Mouse (Mus musculus): ENCODE measurements around the gene Vmn1r16.
"Not testable (repeated sequence)": the region's sequence is repeated elsewhere in the genome, so short reads cannot be mapped to it uniquely, and the experiment has no call there.

Gene Vmn1r16

DNA sequence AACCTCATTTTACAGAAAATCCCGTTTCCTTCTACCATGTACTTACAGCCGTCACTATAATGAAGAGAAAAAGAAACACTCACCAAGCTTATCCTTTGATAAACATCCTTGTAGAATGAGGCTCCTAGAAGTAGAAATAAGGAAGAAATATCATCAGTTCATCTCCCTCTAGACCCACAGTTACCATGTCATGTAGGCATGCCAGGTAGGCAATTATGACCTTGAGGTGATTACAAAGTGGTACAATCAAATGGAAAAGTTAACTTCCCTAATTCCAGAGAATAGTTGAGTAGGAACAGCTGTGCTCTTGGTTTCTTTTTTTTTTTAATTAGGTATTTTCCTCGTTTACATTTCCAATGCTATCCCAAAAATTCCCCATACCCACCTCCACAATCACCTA is at the start of gene Vmn1r16:
Vmn1r16 (minus strand) TSS at position 101 of the 400 bp plus-strand sequence.
- in situ Hi-C loops (cut with MboI; ENCODE audit: low pct_unique_long_range_greater_than_20kb in 1 of 2, low sequenced_read_pairs in 2 of 2, unreplicated experiment in 1 of 2), result no loop called here

DNA sequence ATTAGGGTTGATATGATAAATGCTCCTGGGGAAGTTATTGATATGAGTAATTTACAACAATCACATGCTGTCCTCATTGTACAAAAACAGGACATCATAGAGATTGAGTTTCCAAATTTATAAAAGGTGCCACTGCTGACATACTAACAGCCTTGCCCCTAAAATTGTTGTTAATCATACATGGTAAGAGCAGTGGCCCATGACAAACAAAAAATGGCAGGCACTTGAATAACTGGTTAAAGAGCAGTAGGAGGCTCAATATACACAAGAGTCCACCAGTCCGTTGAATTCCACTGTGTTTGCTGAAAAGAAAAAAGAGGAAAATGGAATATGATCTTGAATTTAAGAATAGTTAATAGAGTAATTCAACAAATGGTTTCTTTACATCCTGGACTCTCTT is 38.2 kb upstream of the Vmn1r16 start:
- in situ Hi-C loops (cut with MboI; ENCODE audit: low pct_unique_long_range_greater_than_20kb in 1 of 2, low sequenced_read_pairs in 2 of 2, unreplicated experiment in 1 of 2), result no loop called here

DNA sequence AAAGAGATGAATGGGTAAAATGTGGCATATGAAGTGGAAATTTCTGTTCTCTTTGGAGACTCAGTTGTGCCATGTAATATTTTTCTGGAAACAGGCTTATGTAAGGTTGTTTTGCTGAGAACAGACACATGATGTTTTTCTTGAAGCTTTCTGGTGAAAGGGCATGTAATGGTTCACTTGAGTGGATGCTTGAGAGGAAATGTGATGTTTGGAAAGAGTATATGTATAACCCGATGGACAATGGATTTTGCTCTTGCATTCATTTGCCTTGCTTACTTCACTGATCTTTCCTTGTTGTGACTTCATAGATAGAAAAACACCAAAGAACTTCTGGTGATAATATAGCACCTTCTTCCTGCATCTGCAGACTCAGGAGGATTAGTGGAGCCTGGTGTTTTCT is 36.6 kb upstream of the Vmn1r16 start:
- in situ Hi-C loops (cut with MboI; ENCODE audit: low pct_unique_long_range_greater_than_20kb in 1 of 2, low sequenced_read_pairs in 2 of 2, unreplicated experiment in 1 of 2), result not testable (repeated sequence)

DNA sequence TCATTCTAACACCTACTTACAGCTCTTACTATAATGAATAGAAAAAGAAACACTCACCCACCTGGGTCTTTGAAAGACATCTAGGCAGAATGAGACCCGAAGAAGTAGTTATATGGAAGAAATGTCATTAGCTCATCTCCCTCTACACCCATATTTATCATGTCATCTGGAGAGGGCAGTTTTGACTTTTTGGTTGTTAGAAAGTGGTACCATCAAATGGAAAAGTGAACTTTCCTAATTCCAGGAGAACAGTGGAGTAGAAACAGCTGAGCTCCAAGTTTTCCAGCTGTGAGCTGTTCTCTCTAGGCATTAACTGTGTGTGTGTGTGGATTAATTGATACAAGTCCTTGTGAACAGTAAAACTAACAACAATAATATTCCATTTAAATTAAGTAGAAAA is 34.3 kb upstream of the Vmn1r16 start, which contains the start of gene Vmn1r17:
Vmn1r17 (minus strand) TSS at position 101 of the 400 bp plus-strand sequence.
- in situ Hi-C loops (cut with MboI; ENCODE audit: low pct_unique_long_range_greater_than_20kb in 1 of 2, low sequenced_read_pairs in 2 of 2, unreplicated experiment in 1 of 2), result no loop called here

DNA sequence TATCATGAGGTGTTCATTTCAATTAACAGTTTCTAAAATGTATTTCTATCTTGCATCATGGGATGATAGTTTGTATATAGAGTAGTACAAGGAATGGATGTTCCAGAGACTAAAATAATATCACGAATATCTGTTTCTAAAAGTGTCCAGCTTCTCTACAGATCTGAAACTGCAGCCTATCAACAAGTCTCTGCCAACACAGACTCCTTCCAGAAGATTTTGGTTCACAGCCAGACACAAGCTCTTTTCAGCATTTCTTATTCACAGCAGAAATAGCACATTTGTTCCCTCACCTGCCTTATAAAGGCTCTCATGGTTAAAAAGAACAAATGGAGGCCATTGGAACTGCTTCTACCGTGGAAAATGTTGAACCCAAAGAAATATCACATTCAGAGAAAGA is 27.6 kb upstream of the Vmn1r16 start:
- in situ Hi-C loops (cut with MboI; ENCODE audit: low pct_unique_long_range_greater_than_20kb in 1 of 2, low sequenced_read_pairs in 2 of 2, unreplicated experiment in 1 of 2), result no loop called here

DNA sequence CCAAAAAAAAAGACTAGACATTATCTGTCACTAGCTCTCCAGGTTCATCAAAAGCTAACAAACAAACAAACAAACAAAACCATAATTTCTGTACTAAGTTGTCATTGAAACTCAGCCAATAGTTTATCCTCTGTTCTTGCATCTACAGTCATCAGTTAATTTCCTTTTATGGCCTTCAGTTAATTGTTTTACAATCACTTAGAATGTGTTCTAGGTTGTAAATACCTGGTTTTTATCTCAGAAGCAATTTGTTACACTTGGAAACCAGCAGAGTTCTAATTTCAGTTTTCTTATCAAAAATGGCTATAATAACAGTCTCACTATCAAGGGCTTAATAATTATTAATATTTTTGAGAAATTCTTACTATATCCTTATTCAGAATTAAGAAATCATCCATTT is 3.1 kb downstream of the Vmn1r16 start:
- in situ Hi-C loops (cut with MboI; ENCODE audit: low pct_unique_long_range_greater_than_20kb in 1 of 2, low sequenced_read_pairs in 2 of 2, unreplicated experiment in 1 of 2), result no loop called here

DNA sequence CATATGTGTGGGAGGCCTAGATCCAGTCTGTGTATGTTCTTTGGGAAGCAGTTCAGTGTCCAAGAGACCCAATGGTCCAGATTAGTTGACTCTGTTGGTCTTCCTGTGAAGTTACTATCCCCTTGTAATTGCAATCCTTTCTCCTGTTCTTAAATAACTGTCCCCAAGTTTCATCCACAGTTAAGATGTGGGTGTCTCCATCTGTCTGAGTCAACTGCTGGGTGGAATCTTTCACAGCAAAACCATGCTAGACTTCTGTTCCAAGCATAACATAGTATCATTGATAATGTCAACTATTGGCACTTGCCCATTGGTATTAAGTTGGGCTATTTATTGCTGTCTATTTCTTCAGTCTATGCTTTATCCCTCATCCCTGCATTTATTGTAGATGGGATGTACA is 50.3 kb downstream of the Vmn1r16 start:
- in situ Hi-C loops (cut with MboI; ENCODE audit: low pct_unique_long_range_greater_than_20kb in 1 of 2, low sequenced_read_pairs in 2 of 2, unreplicated experiment in 1 of 2), result no loop called here

DNA sequence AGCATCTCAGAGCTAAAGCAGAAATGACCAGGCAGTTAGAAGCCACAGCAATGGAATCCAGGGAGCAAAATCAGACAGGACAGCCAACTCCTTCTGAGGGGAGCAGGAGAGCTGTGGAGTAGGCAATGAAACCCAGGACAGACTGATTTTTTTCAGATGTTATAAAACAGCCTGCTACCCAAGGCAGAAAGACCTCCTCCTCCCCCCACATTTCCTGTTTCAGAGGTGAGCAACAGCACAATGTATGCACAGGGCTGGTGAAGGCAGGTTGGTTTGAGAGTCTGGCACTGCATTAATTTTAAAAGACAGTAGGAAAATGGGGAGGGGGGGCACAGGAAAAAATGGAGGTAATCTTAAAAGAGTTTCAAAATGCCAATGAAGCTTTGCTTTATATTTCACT is 56.8 kb downstream of the Vmn1r16 start:
- in situ Hi-C loops (cut with MboI; ENCODE audit: low pct_unique_long_range_greater_than_20kb in 1 of 2, low sequenced_read_pairs in 2 of 2, unreplicated experiment in 1 of 2), result no loop called here

DNA sequence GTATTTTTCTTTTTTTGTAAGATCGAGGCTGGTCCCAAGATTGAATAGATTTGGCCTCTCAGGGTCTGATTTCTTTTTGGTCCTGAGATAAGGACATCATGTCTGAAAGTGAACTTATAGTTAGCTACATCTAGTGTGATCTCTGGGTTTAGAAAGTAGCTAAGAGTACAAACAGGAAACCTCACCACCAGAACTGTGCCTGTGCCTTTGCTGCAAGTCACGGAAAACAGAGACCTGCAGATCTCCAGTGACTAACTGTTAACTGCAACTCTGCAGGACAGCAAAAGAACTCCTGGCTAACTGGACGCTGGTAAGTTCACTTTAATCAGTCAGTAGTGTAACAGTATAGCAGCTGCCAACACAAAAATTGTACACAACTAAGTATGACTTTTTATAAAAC is 57.4 kb downstream of the Vmn1r16 start:
- in situ Hi-C loops (cut with MboI; ENCODE audit: low pct_unique_long_range_greater_than_20kb in 1 of 2, low sequenced_read_pairs in 2 of 2, unreplicated experiment in 1 of 2), result no loop called here

Data from mouse embryonic stem cell (cell line).